Mouse (Mus musculus): ENCODE results near the gene Cabp4. TPM values are rescaled to one million over a fixed set of nuclear protein-coding genes. Genes with fewer than 3 reads are reported as not detected.
"Not testable (repeated sequence)": the region's sequence is repeated elsewhere in the genome, so short reads cannot be mapped to it uniquely, and the experiment has no call there.

Cabp4 gene
- polyA plus RNA-seq, 1 experiment: 0.10 TPM

GRCm38 (mm10) chr19:4137913-4138312, 5.9 kb downstream of the Cabp4 start:
- no peak overlapping the region for H3K4me2 ChIP-seq (ENCODE audit: low read depth)
- TF ChIP-seq POLR2AphosphoS2 (IDR thresholded peaks at IDR 0.05; ENCODE audit: insufficient read length, low read depth) (no peak), REST (IDR thresholded peaks at IDR 0.05; ENCODE audit: insufficient read depth, insufficient read length) (no peak), MAX (IDR thresholded peaks at IDR 0.05; ENCODE audit: low read depth) (no peak), POLR2A (IDR thresholded peaks at IDR 0.05; ENCODE audit: insufficient read length, low read depth) (no peak), CEBPB (IDR thresholded peaks at IDR 0.05; ENCODE audit: insufficient read depth, poor library complexity, severe bottlenecking) (no peak), E2F4 (IDR thresholded peaks at IDR 0.05; ENCODE audit: insufficient read depth) (no peak), TCF3 (IDR thresholded peaks at IDR 0.05; ENCODE audit: insufficient read length, low read depth) (no peak), MYOD1 (IDR thresholded peaks at IDR 0.05; ENCODE audit: control insufficient read depth in 1 of 3, insufficient read length in 2 of 3, low read depth in 2 of 3) (no peak), SRF (IDR thresholded peaks at IDR 0.05; ENCODE audit: control insufficient read depth, insufficient read length, low read depth) (no peak)
- no peaks in the 10 kb centered on the region for H3K36me3 ChIP-seq (ENCODE audit: control insufficient read depth, insufficient read depth)
- H3K4me3 ChIP-seq: no peak overlapping the region
- H3K27me3 ChIP-seq (ENCODE audit: control insufficient read depth, insufficient read depth, insufficient read length): no peaks in the 10 kb centered on the region
- H3ac ChIP-seq (ENCODE audit: control insufficient read depth, insufficient read length): no peak overlapping the region
- H3K79me2 ChIP-seq (ENCODE audit: control insufficient read depth, insufficient read depth): no peaks in the 10 kb centered on the region

- H3K4me2 ChIP-seq (ENCODE audit: low read depth): no peak overlapping the region
- TF ChIP-seq POLR2AphosphoS2 (IDR thresholded peaks at IDR 0.05; ENCODE audit: insufficient read length, low read depth) (no peak), REST (IDR thresholded peaks at IDR 0.05; ENCODE audit: insufficient read depth, insufficient read length) (no peak), SRF (IDR thresholded peaks at IDR 0.05; ENCODE audit: control insufficient read depth, insufficient read length, low read depth) (no peak), MYOD1 (IDR thresholded peaks at IDR 0.05; ENCODE audit: control insufficient read depth in 1 of 3, insufficient read length in 2 of 3, low read depth in 2 of 3) (no peak), POLR2A (IDR thresholded peaks at IDR 0.05; ENCODE audit: insufficient read length, low read depth) (no peak), USF1 (IDR thresholded peaks at IDR 0.05; ENCODE audit: low read depth) (no peak), TCF12 (IDR thresholded peaks at IDR 0.05; ENCODE audit: insufficient read depth, poor library complexity, severe bottlenecking) (no peak), TCF3 (IDR thresholded peaks at IDR 0.05; ENCODE audit: insufficient read length, low read depth) (no peak), E2F4 (IDR thresholded peaks at IDR 0.05; ENCODE audit: insufficient read depth) (no peak), MYOG (IDR thresholded peaks at IDR 0.05; ENCODE audit: control insufficient read depth in 1 of 3, insufficient read depth in 1 of 3, insufficient read length in 2 of 3, low read depth in 2 of 3) (no peak), CEBPB (IDR thresholded peaks at IDR 0.05; ENCODE audit: insufficient read depth, poor library complexity, severe bottlenecking) (no peak), MAX (IDR thresholded peaks at IDR 0.05; ENCODE audit: low read depth) (no peak)
- no peaks in the 10 kb centered on the region for H3K27me3 ChIP-seq (ENCODE audit: control insufficient read depth, insufficient read depth, insufficient read length)
- H3ac ChIP-seq (ENCODE audit: control insufficient read depth, insufficient read length): no peak overlapping the region
- H3K36me3 ChIP-seq (ENCODE audit: control insufficient read depth, insufficient read depth): peaks cover 12% of the 10 kb centered on the region
- no peaks in the 10 kb centered on the region for H3K79me2 ChIP-seq (ENCODE audit: control insufficient read depth, insufficient read depth)
- no peak overlapping the region for H3K4me3 ChIP-seq
Observed at GRCm38 (mm10) chr19:4136463-4136862, 7.4 kb downstream of the Cabp4 start.

DNA sequence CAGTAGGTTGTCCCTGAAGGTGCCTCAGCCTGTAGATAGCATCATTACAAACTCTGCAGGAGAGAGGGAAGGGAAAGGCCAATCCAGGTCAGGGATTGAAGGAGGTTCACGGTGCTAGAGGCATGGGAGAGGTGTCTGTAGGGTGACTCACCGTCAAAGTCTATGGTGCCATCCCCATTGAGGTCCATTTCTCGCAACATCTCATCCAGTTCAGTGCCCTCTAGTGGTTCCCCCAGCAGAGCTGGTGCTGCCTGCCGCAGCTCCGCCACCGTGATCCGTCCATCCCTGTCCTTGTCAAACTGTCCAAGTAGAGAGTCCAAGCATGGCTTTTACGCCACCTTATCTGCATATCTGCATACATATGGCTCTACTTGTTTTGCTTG, 7.9 kb downstream of the Cabp4 start:
- H3K27me3 ChIP-seq (ENCODE audit: control insufficient read depth, insufficient read depth, insufficient read length); H3K79me2 ChIP-seq (ENCODE audit: control insufficient read depth, insufficient read depth); H3ac ChIP-seq (ENCODE audit: control insufficient read depth, insufficient read length); H3K4me3 ChIP-seq; H3K4me2 ChIP-seq (ENCODE audit: low read depth): not testable (repeated sequence)
- H3K36me3 ChIP-seq (ENCODE audit: control insufficient read depth, insufficient read depth): peaks cover 12% of the 10 kb centered on the region

DNA sequence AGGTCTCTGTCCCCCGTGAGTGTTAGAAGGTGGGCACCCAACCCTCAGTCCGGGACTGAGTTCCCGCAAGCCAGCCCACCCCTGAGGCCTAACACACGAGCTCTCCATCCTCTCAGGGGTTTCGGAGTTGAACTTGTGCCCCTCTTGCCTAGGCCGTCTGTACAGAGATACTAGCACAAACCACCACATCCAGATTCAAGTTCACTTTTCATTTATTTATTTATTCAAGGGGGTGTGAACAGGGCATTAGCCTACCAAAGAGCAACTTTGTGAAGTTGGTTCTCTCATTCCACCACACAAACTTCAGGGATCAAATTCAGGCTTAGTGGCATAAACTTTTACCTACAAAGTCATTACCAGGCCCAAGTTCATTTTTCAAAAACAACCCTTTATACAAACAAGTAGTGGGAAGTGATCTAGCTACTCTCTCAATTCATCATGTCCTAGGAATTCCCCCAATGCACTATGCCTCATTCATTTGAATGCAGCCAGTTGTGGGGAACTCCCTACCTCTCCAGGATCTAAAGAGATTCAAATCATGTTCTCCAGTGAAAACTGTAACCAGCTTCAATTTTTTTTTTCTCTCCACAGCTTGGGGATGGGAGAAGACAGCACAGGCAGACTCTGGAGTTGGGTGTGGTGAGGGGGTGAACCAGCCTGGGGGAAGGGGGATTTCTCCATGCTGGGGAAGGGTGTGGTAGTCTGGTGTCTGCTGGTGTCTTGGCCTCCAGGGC, 8.4 kb downstream of the Cabp4 start:
- not testable (repeated sequence) for H3K4me3 ChIP-seq; H3ac ChIP-seq (ENCODE audit: control insufficient read depth, insufficient read length); H3K79me2 ChIP-seq (ENCODE audit: control insufficient read depth, insufficient read depth); H3K27me3 ChIP-seq (ENCODE audit: control insufficient read depth, insufficient read depth, insufficient read length); H3K4me2 ChIP-seq (ENCODE audit: low read depth)
- peaks cover 12% of the 10 kb centered on the region for H3K36me3 ChIP-seq (ENCODE audit: control insufficient read depth, insufficient read depth)

GRCm38 (mm10) chr19:4134354-4134753, 9.5 kb downstream of the Cabp4 start:
- TF ChIP-seq MAX (IDR thresholded peaks at IDR 0.05; ENCODE audit: low read depth) (no peak), TCF3 (IDR thresholded peaks at IDR 0.05; ENCODE audit: insufficient read length, low read depth) (no peak), MYOG (IDR thresholded peaks at IDR 0.05; ENCODE audit: control insufficient read depth in 1 of 3, insufficient read depth in 1 of 3, insufficient read length in 2 of 3, low read depth in 2 of 3) (no peak), USF1 (IDR thresholded peaks at IDR 0.05; ENCODE audit: low read depth) (no peak), CEBPB (IDR thresholded peaks at IDR 0.05; ENCODE audit: insufficient read depth, poor library complexity, severe bottlenecking) (no peak), POLR2AphosphoS2 (IDR thresholded peaks at IDR 0.05; ENCODE audit: insufficient read length, low read depth) (no peak), TCF12 (IDR thresholded peaks at IDR 0.05; ENCODE audit: insufficient read depth, poor library complexity, severe bottlenecking) (no peak), MYOD1 (IDR thresholded peaks at IDR 0.05; ENCODE audit: control insufficient read depth in 1 of 3, insufficient read length in 2 of 3, low read depth in 2 of 3) (no peak), E2F4 (IDR thresholded peaks at IDR 0.05; ENCODE audit: insufficient read depth) (no peak), POLR2A (IDR thresholded peaks at IDR 0.05; ENCODE audit: insufficient read length, low read depth) (no peak), SRF (IDR thresholded peaks at IDR 0.05; ENCODE audit: control insufficient read depth, insufficient read length, low read depth) (no peak), REST (IDR thresholded peaks at IDR 0.05; ENCODE audit: insufficient read depth, insufficient read length) (no peak)
- Histone ChIP-seq H3K79me2 (ENCODE audit: control insufficient read depth, insufficient read depth) (no peaks in the 10 kb centered on the region), H3K27me3 (ENCODE audit: control insufficient read depth, insufficient read depth, insufficient read length) (no peaks in the 10 kb centered on the region), H3K36me3 (ENCODE audit: control insufficient read depth, insufficient read depth) (peaks cover 18% of the 10 kb centered on the region), H3K4me3 (no peak overlapping the region), H3ac (ENCODE audit: control insufficient read depth, insufficient read length) (no peak overlapping the region), H3K4me2 (ENCODE audit: low read depth) (no peak overlapping the region)
